Comparison of ENCODE assay signal across 12 mouse cellular contexts in genomic region chr4:106988886-106989225, GRCm38 (mm10).
A peak's percentile ranks its signal among the peaks of the same experiment; 100 is the strongest.
DNase-seq lines count a peak whose midpoint lies in the region; ATAC-seq and TF ChIP-seq lines count a peak whose summit lies in the region.
"Had no signal": no experiment of that assay in that cellular context is flagged by ENCODE, and none has a peak within 500 bp of the region (broad histone marks: within the 10 kb centered on the region; RNA-seq: fewer than 3 reads in every experiment).

No protein-coding gene starts in this region.

- no peak for TF ChIP-seq POLR2A in kidney, adult 2 months (IDR thresholded peaks at IDR 0.05; ENCODE audit: low read depth, low read length)

- no peak overlapping the region; the same call in 1 of the 2 replicates for H3K9ac ChIP-seq in forebrain, embryonic 12.5 days
- H3K9ac ChIP-seq in neural tube, embryonic 12.5 days = peak overlapping the region; percentile 26; the same call in 1 of the 2 replicates

- H3K27me3 ChIP-seq in kidney, adult 2 months (replicated peaks; ENCODE audit: control insufficient read depth, insufficient read depth, low read length) = no peaks in the 10 kb centered on the region
- H3K27me3 ChIP-seq in forebrain, embryonic 12.5 days = no peaks in the 10 kb centered on the region
- no peaks in the 10 kb centered on the region for H3K27me3 ChIP-seq in neural tube, embryonic 12.5 days (replicated peaks)

- intact Hi-C loops in left cerebral cortex, postnatal 25 days (cut with DNase I) = loop anchor here (2.0 kb wide), 3 partner anchors 78 to 176 kb away; partner anchors contain the start of gene Ssbp3

- H3K36me3 ChIP-seq in kidney, adult 2 months (ENCODE audit: control insufficient read depth, insufficient read depth, low read length) = no peaks in the 10 kb centered on the region
- 0 out of 2 replicates have a peak, but pooled peaks cover 3% of the 10 kb centered on the region for H3K36me3 ChIP-seq in forebrain, embryonic 12.5 days (replicated peaks)
- no peaks in the 10 kb centered on the region for H3K36me3 ChIP-seq in neural tube, embryonic 12.5 days

- H3K9me3 ChIP-seq in forebrain, embryonic 12.5 days = no peaks in the 10 kb centered on the region
- H3K9me3 ChIP-seq in neural tube, embryonic 12.5 days = no peaks in the 10 kb centered on the region

- TF ChIP-seq CTCF in kidney, adult 2 months (conservative IDR thresholded peaks at IDR 0.05; ENCODE audit: insufficient read depth, insufficient read length, low read depth, low read length) = no peak

- H3K4me1 ChIP-seq in kidney, adult 2 months (ENCODE audit: control insufficient read depth, insufficient read depth, low read length) = peaks cover 21% of the 10 kb centered on the region
- H3K4me1 ChIP-seq in forebrain, embryonic 12.5 days = peaks cover 98% of the 10 kb centered on the region
- peaks cover 92% of the 10 kb centered on the region for H3K4me1 ChIP-seq in neural tube, embryonic 12.5 days

- WGBS in kidney, adult 2 months = 63% methylated on average over 6 of the region's 6 CpGs
- 16% methylated on average over 6 of the region's 6 CpGs for WGBS in forebrain, embryonic 12.5 days
- WGBS in neural tube, embryonic 12.5 days = 25% methylated on average over 6 of the region's 6 CpGs

- H3K4me2 ChIP-seq in forebrain, embryonic 12.5 days = peak overlapping the region; percentile 29
- H3K4me2 ChIP-seq in neural tube, embryonic 12.5 days (replicated peaks) = peak overlapping the region; percentile 32

- no peak overlapping the region for H3K4me3 ChIP-seq in kidney, adult 2 months (ENCODE audit: insufficient read depth, low read depth, low read length)
- no peak overlapping the region for H3K4me3 ChIP-seq in forebrain, embryonic 12.5 days (replicated peaks)
- H3K4me3 ChIP-seq in neural tube, embryonic 12.5 days = no peak overlapping the region

- peak; percentile 83 for DNase-seq in kidney, adult 2 months
- DNase-seq in kidney, adult 18-20 months = no peak
- DNase-seq in kidney, postnatal 14 days = peak; percentile 46
- no peak for DNase-seq in thymus, postnatal 4 days
- no peak for DNase-seq in left cerebral cortex, postnatal 25 days (ENCODE audit: low spot score in 2 of 2)
- DNase-seq in embryo, embryonic 10.5 days (ENCODE audit: low spot score) = no peak
- DNase-seq: gastrocnemius, postnatal 25 days; heart, postnatal 4 days; lung, postnatal 10 days; thymus, postnatal 14 days had no signal

- no peak for ATAC-seq in forebrain, embryonic 12.5 days (ENCODE audit: low FRiP score)
- peak; percentile 57 for ATAC-seq in neural tube, embryonic 12.5 days (ENCODE audit: low FRiP score, low read depth)

- peak overlapping the region; percentile 25; the same call in 1 of the 2 replicates for H3K27ac ChIP-seq in kidney, adult 2 months (ENCODE audit: insufficient read depth, low read depth, low read length)
- peak overlapping the region; percentile 89 for H3K27ac ChIP-seq in forebrain, embryonic 12.5 days
- H3K27ac ChIP-seq in neural tube, embryonic 12.5 days = peak overlapping the region; percentile 75; the same call in 1 of the 2 replicates

Comparison
In these comparisons a context has a peak if more than half of its experiments do, and no peak if none do; other contexts are left out.
1. DNase-seq: peak in kidney, adult 2 months (single experiment) and kidney, postnatal 14 days (single experiment); none in kidney, adult 18-20 months (single experiment), thymus, postnatal 4 days (single experiment), left cerebral cortex, postnatal 25 days (0 of 2) and embryo, embryonic 10.5 days (single experiment).
2. H3K27ac ChIP-seq: peak in every context shown above with its lines; median percentile 89 in forebrain, embryonic 12.5 days; 75 in neural tube, embryonic 12.5 days; 25 in kidney, adult 2 months.